Mouse (Mus musculus) kidney, embryonic 15.5 days (tissue): ENCODE measurements at regions not wholly inside any gene's neighbourhood (a gene's known extent, or its start where the extent isn't known, plus 50 kb on each side); places are given as distances from the start of the nearest gene placed in this dataset.

Source experiments
- ATAC-seq: fragments of 200-750 bp; cut with Nextera tagmentation; replicated peaks from 2 replicates; pipeline ENCODE4 v1.8.0; 2017; ENCODE audit warnings: moderate TSS enrichment; ENCODE audit not compliant: low FRiP score
- H3K27ac ChIP-seq: fragments of 300-500 bp; sonication (generic); 2 replicates; pipeline ENCODE4 v1.5.1; 2015; ENCODE audit warnings: mild to moderate bottlenecking, inconsistent platforms
- H3K27me3 ChIP-seq: fragments of 300-500 bp; sonication (generic); 2 replicates; pipeline ENCODE4 v1.6.1; 2015; ENCODE audit warnings: inconsistent platforms
- H3K36me3 ChIP-seq: fragments of 300-500 bp; sonication (generic); 2 replicates; pipeline ENCODE4 v1.6.1; 2015; ENCODE audit warnings: inconsistent platforms
- H3K4me1 ChIP-seq: fragments of 300-500 bp; sonication (generic); 2 replicates; pipeline ENCODE4 v1.6.1; 2015; ENCODE audit warnings: inconsistent platforms
- H3K4me2 ChIP-seq: fragments of 300-500 bp; sonication (generic); 2 replicates; pipeline ENCODE4 v1.6.1; 2015; ENCODE audit warnings: moderate library complexity, mild to moderate bottlenecking, inconsistent platforms
- H3K4me3 ChIP-seq: fragments of 300-500 bp; sonication (generic); replicated peaks from 2 replicates; pipeline ENCODE4 v1.5.1; 2015; ENCODE audit warnings: mild to moderate bottlenecking, inconsistent platforms
- H3K9ac ChIP-seq: fragments of 300-500 bp; sonication (generic); 2 replicates; pipeline ENCODE4 v1.6.1; 2015; ENCODE audit warnings: mild to moderate bottlenecking, inconsistent platforms
- H3K9me3 ChIP-seq: fragments of 300-500 bp; sonication (generic); replicated peaks from 2 replicates; pipeline ENCODE4 v1.6.1; 2016; ENCODE audit warnings: inconsistent platforms
- WGBS: fragments of 180-500 bp; shearing (Covaris S2); methylation state at CpG from one replicate; pipeline ENCODE4 v1.1.7; 2015; ENCODE audit warnings: mixed read lengths; 5-methylcytosine and 5-hydroxymethylcytosine counted together

DNA sequence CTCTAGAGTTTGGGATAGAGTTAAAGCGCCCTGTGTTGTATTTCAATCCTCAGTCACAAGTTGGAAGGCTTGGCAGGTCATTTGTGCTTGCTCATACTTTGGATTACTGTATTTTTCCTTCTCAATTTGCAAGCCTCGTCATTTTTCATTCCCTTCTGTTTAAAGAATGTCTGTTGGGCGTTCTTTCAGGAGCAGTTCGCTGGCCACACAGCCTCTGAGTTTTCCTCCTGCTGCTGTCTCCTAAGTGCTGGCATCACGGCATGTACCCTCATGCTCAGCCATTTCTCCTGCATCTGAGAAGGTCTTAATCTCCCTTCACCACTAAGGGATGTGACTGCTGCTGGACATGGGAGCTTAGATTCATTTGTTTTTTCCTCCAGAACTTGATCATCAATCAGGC, 146.0 kb upstream of the Lpp start:
- Histone ChIP-seq H3K9ac (no peak overlapping the region), H3K9me3 (no peaks in the 10 kb centered on the region), H3K36me3 (no peaks in the 10 kb centered on the region), H3K4me2 (no peak overlapping the region), H3K4me3 (no peak overlapping the region), H3K4me1 (no peaks in the 10 kb centered on the region), H3K27me3 (no peaks in the 10 kb centered on the region), H3K27ac (no peak overlapping the region)
- no peak for ATAC-seq
- WGBS: 72% methylated on average over 5 of the region's 5 CpGs

DNA sequence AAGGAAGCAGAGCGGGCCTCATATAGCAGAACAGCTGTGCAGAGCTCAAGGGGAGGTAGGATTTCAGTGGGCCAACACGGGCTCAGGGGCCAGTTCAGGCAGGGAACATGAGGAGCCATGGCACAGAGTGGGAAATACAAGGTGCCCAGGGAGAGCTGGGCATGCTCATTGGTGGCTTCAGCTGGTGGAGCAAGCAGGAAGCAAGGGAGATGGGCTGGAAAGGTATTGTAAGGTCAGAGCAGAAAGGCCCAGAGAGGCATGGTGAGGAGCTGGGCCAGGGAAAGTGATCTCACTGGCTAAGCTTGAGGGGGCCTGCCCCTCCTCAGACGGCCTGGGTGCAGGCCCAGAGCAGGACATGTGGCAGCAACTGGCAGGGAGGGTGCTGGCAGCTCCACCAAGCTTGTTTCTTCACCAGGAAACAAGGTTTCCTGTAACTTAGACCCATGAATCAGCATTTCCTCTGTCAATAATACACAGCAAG, 155.2 kb upstream of the Lpp start:
- no peak overlapping the region for H3K9ac ChIP-seq

DNA sequence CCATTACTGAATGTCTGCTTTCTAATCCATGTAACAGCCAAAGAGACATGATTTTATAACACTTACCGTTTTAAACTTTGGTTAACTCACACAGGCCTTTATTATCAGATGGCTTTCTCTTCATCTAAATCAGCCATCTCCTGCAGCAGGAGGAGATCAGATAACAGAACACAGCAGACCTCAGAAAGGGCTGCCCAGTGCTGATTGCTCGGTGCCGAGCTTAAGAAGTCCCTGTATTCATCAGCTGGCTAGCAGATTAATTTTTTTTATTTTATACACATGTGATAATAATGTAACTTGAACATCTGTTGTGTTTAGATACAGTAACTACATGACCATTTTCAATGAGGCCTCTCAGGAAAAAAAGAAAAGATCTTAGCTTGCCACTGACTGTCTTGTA, 155.9 kb upstream of the Lpp start:
- no peak overlapping the region for H3K4me2 ChIP-seq
- H3K4me3 ChIP-seq: no peak overlapping the region
- peaks cover 6% of the 10 kb centered on the region for H3K4me1 ChIP-seq
- 69% methylated on average over 3 of the region's 3 CpGs for WGBS
- no peaks in the 10 kb centered on the region for H3K27me3 ChIP-seq
- no peaks in the 10 kb centered on the region for H3K9me3 ChIP-seq
- H3K27ac ChIP-seq: no peak overlapping the region
- H3K9ac ChIP-seq: no peak overlapping the region
- no peak for ATAC-seq
- no peaks in the 10 kb centered on the region for H3K36me3 ChIP-seq

More for the DNA sequence above, 155.2 kb upstream of the Lpp start:
- Histone ChIP-seq H3K27ac (no peak overlapping the region), H3K9me3 (no peaks in the 10 kb centered on the region), H3K36me3 (no peaks in the 10 kb centered on the region), H3K4me3 (no peak overlapping the region), H3K4me1 (peaks cover 6% of the 10 kb centered on the region), H3K4me2 (no peak overlapping the region), H3K27me3 (no peaks in the 10 kb centered on the region)
- 0 out of 2 replicates have a peak, but pooled peaks have one; percentile 29 for ATAC-seq
- 57% methylated on average over 3 of the region's 3 CpGs for WGBS

DNA sequence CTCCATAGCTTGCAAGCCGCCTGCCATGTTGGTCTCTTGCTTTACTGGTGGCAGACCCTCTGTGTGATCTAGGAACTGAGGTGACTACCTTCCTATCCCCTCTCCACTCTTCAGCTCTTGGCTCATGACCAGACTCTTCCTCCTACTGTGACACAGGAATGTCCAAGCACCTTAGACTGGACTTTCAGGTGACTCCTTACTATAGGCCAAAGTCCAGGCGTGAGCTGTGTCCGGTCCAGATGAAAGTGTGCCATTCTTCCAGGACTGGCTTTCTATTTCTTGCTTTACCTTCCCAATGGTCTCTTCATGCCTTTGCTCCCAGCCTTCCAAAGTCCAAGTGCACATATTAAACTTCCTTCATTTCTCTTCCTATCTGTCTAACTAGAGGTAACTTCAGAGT, 156.3 kb upstream of the Lpp start:
- Histone ChIP-seq H3K4me1 (peaks cover 6% of the 10 kb centered on the region), H3K36me3 (no peaks in the 10 kb centered on the region), H3K9me3 (no peaks in the 10 kb centered on the region), H3K4me3 (no peak overlapping the region), H3K27ac (no peak overlapping the region), H3K9ac (no peak overlapping the region), H3K4me2 (no peak overlapping the region), H3K27me3 (no peaks in the 10 kb centered on the region)
- ATAC-seq: no peak
- whole genome bisulfite sequencing: 90% methylated on average over 3 of the region's 3 CpGs

DNA sequence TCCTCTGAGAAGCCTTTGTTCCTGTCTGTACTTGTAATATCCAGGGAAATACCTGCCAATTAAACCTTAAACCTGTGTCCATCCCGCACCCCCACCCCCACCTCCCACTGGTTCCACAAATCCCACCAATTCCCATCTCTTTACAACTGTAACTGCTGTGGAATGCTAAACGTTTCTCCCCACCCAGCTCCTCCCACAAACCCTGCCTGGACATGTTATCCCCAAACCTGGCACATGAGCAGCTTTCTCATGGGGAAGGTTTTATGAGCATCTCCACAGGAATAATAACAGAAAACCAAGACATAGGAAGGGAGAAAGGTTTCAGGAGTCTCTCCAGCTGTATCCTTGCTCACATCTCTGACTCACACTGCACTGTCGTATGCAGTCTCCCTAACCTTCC, 156.8 kb upstream of the Lpp start:
- WGBS: 62% methylated on average over 3 of the region's 3 CpGs

DNA sequence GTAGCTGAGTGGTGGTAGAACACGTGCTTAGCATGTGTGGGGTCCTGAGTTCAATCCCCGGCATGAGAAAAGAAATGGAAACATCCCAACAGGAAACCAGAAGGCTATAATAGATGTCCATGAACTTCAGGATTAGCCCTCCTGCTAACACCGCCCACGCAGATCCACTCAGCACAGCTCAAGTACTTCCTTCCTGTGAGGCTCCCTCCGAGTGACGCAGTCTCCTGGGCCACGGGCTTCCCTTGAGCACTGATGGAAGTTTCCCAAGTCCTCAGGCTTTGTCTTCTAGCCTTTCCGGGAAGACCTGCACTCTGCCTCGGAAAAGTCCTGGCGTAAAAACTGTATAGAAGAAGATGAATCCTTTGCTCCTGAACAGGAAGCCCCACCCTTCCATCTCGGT, 158.5 kb upstream of the Lpp start:
- 74% methylated on average over 11 of the region's 11 CpGs for WGBS
- Histone ChIP-seq H3K9ac (no peak overlapping the region), H3K36me3 (no peaks in the 10 kb centered on the region), H3K27ac (no peak overlapping the region), H3K4me2 (no peak overlapping the region), H3K9me3 (no peaks in the 10 kb centered on the region), H3K4me3 (no peak overlapping the region), H3K4me1 (peaks cover 9% of the 10 kb centered on the region), H3K27me3 (no peaks in the 10 kb centered on the region)
- no peak for ATAC-seq

More for the DNA sequence above, 156.8 kb upstream of the Lpp start:
- no peaks in the 10 kb centered on the region for H3K9me3 ChIP-seq
- no peaks in the 10 kb centered on the region for H3K27me3 ChIP-seq
- H3K4me1 ChIP-seq: peaks cover 7% of the 10 kb centered on the region
- no peak overlapping the region for H3K4me3 ChIP-seq
- ATAC-seq: no peak
- H3K9ac ChIP-seq: no peak overlapping the region
- H3K36me3 ChIP-seq: no peaks in the 10 kb centered on the region
- H3K27ac ChIP-seq: no peak overlapping the region
- H3K4me2 ChIP-seq: no peak overlapping the region

DNA sequence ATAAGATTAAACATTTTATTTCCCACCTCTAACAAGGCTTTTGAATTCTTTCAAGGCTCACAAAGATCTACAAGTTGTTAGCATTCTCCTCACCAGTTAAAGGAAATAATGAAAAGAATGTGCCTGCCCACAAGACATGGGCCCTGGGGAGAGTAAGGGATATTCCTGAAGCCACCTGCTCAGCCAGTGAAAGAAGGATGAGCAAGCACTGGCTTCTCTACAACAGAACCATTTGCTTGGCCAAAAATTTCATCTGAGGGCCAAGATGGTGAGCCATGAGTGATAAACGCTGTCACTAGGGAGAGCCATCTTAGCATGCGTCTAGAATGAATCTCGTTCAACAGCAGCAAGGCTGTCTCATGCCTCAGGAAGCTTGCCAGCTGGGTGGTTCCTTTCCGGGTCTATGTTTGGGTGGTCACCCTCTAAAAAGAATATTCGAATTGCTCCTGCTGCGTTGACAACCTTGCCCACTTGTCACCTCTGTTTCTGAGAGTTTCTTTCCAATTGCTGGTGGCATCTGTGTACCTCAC, 161.2 kb upstream of the Lpp start:
- 81% methylated on average over 6 of the region's 6 CpGs for WGBS

DNA sequence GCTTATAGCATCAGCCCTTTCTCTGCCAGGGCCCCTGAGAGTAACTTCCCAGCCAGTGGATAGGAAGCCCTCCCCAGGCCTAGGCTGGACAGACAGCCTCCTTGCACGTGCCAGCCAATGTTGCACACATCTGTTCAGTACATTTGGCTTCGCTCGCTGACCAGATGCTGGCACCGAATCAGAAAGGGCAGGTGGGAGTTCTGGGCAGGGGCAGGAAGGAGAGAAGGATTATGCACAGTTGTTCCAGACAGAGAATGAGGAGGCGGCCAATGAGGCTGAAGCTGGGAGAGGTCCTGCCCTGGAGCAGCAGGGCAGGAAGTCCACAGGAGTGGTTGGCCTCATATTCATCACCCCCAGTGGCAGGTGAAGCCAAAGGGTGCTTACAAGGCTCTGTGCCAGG, 161.8 kb upstream of the Lpp start:
- ATAC-seq: no peak
- Histone ChIP-seq H3K27me3 (no peaks in the 10 kb centered on the region), H3K9me3 (no peaks in the 10 kb centered on the region), H3K27ac (no peak overlapping the region), H3K36me3 (no peaks in the 10 kb centered on the region), H3K9ac (no peak overlapping the region), H3K4me1 (peaks cover 3% of the 10 kb centered on the region; the same call in 1 of the 2 replicates), H3K4me2 (no peak overlapping the region), H3K4me3 (no peak overlapping the region)
- 51% methylated on average over 5 of the region's 5 CpGs for WGBS

More for the DNA sequence above, 161.2 kb upstream of the Lpp start:
- no peak for ATAC-seq
- Histone ChIP-seq H3K36me3 (no peaks in the 10 kb centered on the region), H3K4me1 (peaks cover 3% of the 10 kb centered on the region; the same call in 1 of the 2 replicates), H3K9ac (no peak overlapping the region), H3K4me3 (no peak overlapping the region), H3K9me3 (no peaks in the 10 kb centered on the region), H3K4me2 (no peak overlapping the region), H3K27me3 (no peaks in the 10 kb centered on the region), H3K27ac (no peak overlapping the region)

DNA sequence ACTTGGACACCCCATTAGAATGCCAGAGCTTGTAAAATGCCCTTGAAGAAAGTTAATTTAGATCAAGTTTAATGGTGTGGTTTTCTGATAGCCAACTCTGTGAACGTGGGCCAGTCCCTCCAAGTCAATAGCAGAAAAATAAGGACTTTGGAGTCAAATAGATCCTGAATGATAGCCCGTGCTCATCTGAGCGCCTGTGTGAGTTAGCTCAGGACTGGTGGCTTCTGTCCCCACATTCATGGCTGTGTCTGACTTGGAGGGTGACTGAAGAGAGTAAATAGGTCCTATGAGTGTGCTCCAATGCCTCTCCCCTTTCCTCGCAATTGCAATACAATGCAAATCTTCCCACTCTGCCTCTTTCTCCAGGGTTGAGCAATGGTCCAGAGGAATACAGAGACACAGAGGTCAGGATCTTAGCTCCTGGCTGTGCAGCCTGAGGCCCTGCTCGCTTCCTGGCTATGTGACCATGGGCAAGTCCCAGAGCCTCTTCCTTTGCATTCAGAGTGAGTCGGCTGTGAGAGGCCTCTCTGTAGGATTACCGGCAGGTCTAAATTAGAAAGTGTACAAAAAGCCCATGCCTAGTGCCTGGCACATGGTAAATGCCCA, 164.2 kb upstream of the Lpp start:
- Histone ChIP-seq H3K27ac (no peak overlapping the region), H3K4me2 (no peak overlapping the region), H3K4me3 (no peak overlapping the region), H3K36me3 (no peaks in the 10 kb centered on the region), H3K9ac (no peak overlapping the region), H3K27me3 (no peaks in the 10 kb centered on the region), H3K4me1 (peaks cover 3% of the 10 kb centered on the region; the same call in 1 of the 2 replicates), H3K9me3 (no peaks in the 10 kb centered on the region)
- 69% methylated on average over 7 of the region's 7 CpGs for WGBS
- ATAC-seq: no peak

DNA sequence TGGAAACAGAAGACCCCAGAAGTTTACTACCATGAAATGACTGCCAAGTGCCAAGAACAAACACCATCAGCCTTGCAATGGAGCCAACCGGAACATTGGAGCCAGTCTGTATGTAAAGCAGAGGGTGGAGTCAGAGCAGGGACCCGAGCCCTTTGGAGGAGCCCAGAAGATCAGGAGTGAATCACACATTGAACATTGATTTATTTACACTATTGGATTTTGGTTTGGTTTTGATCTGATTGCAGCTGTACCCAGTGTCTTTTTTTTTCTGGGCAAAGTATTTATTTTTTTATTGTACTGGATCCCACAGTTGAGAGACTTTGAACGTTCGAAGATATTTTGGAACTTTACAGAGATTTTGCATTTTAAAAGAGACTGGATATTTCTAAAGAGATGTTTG, 167.4 kb upstream of the Lpp start:
- Histone ChIP-seq H3K4me3 (no peak overlapping the region), H3K9me3 (no peaks in the 10 kb centered on the region), H3K4me1 (no peaks in the 10 kb centered on the region), H3K27ac (no peak overlapping the region), H3K27me3 (no peaks in the 10 kb centered on the region), H3K4me2 (no peak overlapping the region), H3K36me3 (no peaks in the 10 kb centered on the region), H3K9ac (no peak overlapping the region)
- WGBS: 75% methylated on average over 4 of the region's 4 CpGs
- no peak for ATAC-seq

DNA sequence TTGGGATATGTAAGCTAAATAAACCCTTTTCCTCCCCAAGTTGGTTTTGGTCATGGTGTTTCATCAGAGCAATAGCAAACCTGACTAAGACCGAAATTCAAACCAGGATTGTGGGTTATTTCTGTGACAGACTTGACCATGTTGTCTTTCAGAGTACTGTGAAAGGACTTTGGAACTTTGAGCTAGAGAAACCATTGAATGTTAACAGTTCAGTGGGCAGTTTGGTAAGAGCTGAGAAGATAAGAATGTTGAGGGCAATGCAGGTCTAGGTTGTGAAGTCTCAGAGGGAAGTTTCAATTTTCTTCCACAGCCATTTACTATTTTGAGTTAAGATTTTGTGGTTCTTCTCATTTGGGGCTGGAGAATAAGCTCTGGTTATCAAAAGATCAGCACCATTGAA, 168.2 kb upstream of the Lpp start:
- Histone ChIP-seq H3K27ac (no peak overlapping the region), H3K36me3 (no peaks in the 10 kb centered on the region), H3K9ac (no peak overlapping the region), H3K27me3 (0 out of 2 replicates have a peak, but pooled peaks cover 2% of the 10 kb centered on the region), H3K4me1 (no peaks in the 10 kb centered on the region), H3K4me3 (no peak overlapping the region), H3K9me3 (no peaks in the 10 kb centered on the region), H3K4me2 (no peak overlapping the region)
- ATAC-seq: no peak
- 100% methylated on average over 1 of the region's 1 CpGs for WGBS

DNA sequence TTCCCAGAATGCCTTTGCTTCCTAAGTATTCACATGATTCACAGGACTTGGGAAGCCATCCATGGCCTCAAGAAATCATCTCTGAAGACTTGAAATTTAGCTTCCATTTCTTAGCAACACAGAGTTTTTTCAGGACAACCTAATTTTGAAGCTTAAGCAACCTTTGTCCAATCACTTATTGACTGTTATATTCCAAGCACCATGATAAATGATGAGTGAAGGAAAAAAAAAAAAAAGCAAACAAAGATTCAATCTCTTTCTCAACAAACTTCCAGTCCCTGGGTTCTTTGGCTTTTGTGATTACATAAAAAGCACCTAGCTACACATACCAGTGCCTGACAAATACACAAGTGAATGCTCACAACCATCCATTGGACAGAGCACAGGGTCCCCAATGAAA, 169.4 kb upstream of the Lpp start:
- Histone ChIP-seq H3K4me3 (no peak overlapping the region), H3K36me3 (no peaks in the 10 kb centered on the region), H3K9ac (no peak overlapping the region), H3K27me3 (peaks cover 5% of the 10 kb centered on the region; the same call in 1 of the 2 replicates), H3K9me3 (no peaks in the 10 kb centered on the region), H3K27ac (no peak overlapping the region), H3K4me2 (no peak overlapping the region), H3K4me1 (no peaks in the 10 kb centered on the region)
- ATAC-seq: no peak

DNA sequence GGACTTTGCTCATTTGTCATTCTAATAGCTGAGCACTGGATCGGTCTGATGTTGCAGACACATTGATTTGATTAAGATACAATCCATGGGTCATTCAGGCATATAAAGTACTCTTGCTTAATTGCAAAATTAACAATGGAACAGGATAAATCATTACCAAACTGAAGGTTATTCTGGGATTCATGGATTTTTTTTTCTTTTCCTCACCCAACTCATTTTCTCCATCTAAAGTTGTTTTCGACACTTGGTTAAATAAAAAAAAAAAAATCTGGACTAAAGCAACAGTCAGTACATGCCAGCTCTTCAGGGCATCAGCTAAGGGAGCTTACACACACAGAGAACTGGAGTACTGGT, 169.8 kb upstream of the Lpp start:
- Histone ChIP-seq H3K4me2 (no peak overlapping the region), H3K27me3 (peaks cover 5% of the 10 kb centered on the region; the same call in 1 of the 2 replicates), H3K4me3 (no peak overlapping the region), H3K9me3 (no peaks in the 10 kb centered on the region), H3K4me1 (peaks cover 1% of the 10 kb centered on the region), H3K9ac (no peak overlapping the region), H3K27ac (no peak overlapping the region), H3K36me3 (no peaks in the 10 kb centered on the region)
- WGBS: 50% methylated on average over 2 of the region's 2 CpGs
- no peak for ATAC-seq
